Mouse (Mus musculus) right cerebral cortex, adult 18-20 months (tissue): ENCODE measurements around the gene Pak3.

ENCODE experiments used
- DNase-seq: peaks from one replicate; pipeline ENCODE4 v3.0.0; 2022; ENCODE audit warnings: mixed read lengths

Pak3 gene

GRCm38 (mm10) chrX:143664221-143665150 lies 146.1 kb downstream of the Pak3 start:
- peak; percentile 70 for DNase-seq

GRCm38 (mm10) chrX:143665771-143666170 lies 147.4 kb downstream of the Pak3 start:
- DNase-seq, result no peak

GRCm38 (mm10) chrX:143666991-143667390 lies 148.6 kb downstream of the Pak3 start:
- DNase-seq, result peak; percentile 16

GRCm38 (mm10) chrX:143668242-143668641 lies 149.9 kb downstream of the Pak3 start:
- DNase-seq, result peak; percentile 57

- no peak for DNase-seq
These were observed 160.2 kb downstream of the Pak3 start for GRCm38 (mm10) chrX:143678566-143678965.

GRCm38 (mm10) chrX:143722250-143722649 lies 203.9 kb downstream of the Pak3 start:
- no peak for DNase-seq

- no peak for DNase-seq
These were observed 207.0 kb downstream of the Pak3 start for GRCm38 (mm10) chrX:143725411-143725810.

GRCm38 (mm10) chrX:143736035-143736434 lies 217.6 kb downstream of the Pak3 start:
- DNase-seq, result peak; percentile 18

- DNase-seq, result peak; percentile 2
These were observed 220.8 kb downstream of the Pak3 start for GRCm38 (mm10) chrX:143739171-143739570.

- DNase-seq, result no peak
These were observed 244.2 kb downstream of the Pak3 start for GRCm38 (mm10) chrX:143762556-143762955.

GRCm38 (mm10) chrX:143815948-143816347 lies 297.6 kb downstream of the Pak3 start:
- DNase-seq, result peak; percentile 4

GRCm38 (mm10) chrX:143818961-143819360 lies 300.6 kb downstream of the Pak3 start:
- no peak for DNase-seq

- no peak for DNase-seq
These were observed 308.1 kb downstream of the Pak3 start for GRCm38 (mm10) chrX:143826521-143826920.

- no peak for DNase-seq
These were observed 308.8 kb downstream of the Pak3 start, which contains the start of gene Capn6 for GRCm38 (mm10) chrX:143827212-143827611. TSS of gene Capn6 (minus strand) at chrX:143827414.

- no peak for DNase-seq
These were observed 328.2 kb downstream of the Pak3 start for GRCm38 (mm10) chrX:143846637-143847036.
